8 mouse cellular contexts compared by ENCODE assay signal in the genomic region with DNA sequence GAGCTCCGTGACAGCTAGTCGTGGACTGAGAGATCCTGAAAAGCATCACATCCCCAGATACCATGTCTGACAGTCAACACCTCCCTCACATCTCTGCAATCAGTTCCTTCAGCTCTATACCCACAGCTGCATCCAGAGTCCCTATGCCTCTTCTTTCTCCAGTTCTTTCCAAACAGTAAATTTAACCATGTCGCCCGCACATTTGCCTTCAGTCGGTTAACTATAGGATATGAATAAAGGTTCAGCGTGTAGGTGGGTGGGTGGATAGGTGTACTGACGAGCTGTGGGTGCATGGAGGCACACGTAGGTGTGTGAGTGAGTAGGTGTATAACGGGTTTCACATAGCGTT. TPM values are rescaled to one million over a fixed set of nuclear protein-coding genes. Genes with fewer than 3 reads are reported as not detected.
DNase-seq lines count a peak whose midpoint lies in the region; ATAC-seq and TF ChIP-seq lines count a peak whose summit lies in the region.

No protein-coding gene starts in this region.

- H3K36me3 ChIP-seq in heart, embryonic 14.5 days (ENCODE audit: control insufficient read depth, insufficient read depth, low read length) = no peaks in the 10 kb centered on the region
- H3K36me3 ChIP-seq in ES-Bruce4 (ENCODE audit: control insufficient read depth, insufficient read depth, low read length, poor library complexity, severe bottlenecking) = no peaks in the 10 kb centered on the region
- no peaks in the 10 kb centered on the region for H3K36me3 ChIP-seq in hindbrain, embryonic 12.5 days
- no peaks in the 10 kb centered on the region for H3K36me3 ChIP-seq in midbrain, embryonic 11.5 days (ENCODE audit: control insufficient read depth, insufficient read depth, low read length)

- no peak for DNase-seq in heart, postnatal 4 days
- DNase-seq in midbrain, embryonic 11.5 days (ENCODE audit: low spot score, missing footprints) = no peak
- no peak for DNase-seq in left cerebral cortex, postnatal 10 days (ENCODE audit: extremely low spot score in 1 of 2, low spot score in 2 of 2)
- DNase-seq in spleen, adult 12 weeks (ENCODE audit: low spot score) = no peak
- DNase-seq in adrenal gland, adult (ENCODE audit: inconsistent age in 2 of 2, low spot score in 1 of 2) = no peak

- no peaks in the 10 kb centered on the region for H3K27me3 ChIP-seq in heart, embryonic 14.5 days (ENCODE audit: control insufficient read depth, insufficient read depth, low read length)
- H3K27me3 ChIP-seq in ES-Bruce4 (ENCODE audit: control insufficient read depth, insufficient read depth, low read length, poor library complexity, severe bottlenecking) = no peaks in the 10 kb centered on the region
- H3K27me3 ChIP-seq in hindbrain, embryonic 12.5 days = peaks cover 11% of the 10 kb centered on the region; the same call in 1 of the 2 replicates
- no peaks in the 10 kb centered on the region for H3K27me3 ChIP-seq in midbrain, embryonic 11.5 days (ENCODE audit: control insufficient read depth, insufficient read depth, low read length)

- no peak for TF ChIP-seq POLR2A in ES-Bruce4 (IDR thresholded peaks at IDR 0.05; ENCODE audit: insufficient read depth, low read length)

- peak overlapping the region; percentile 96 for H3K9ac ChIP-seq in heart, embryonic 14.5 days (ENCODE audit: low read length)
- H3K9ac ChIP-seq in ES-Bruce4 (ENCODE audit: low read depth, poor library complexity, severe bottlenecking) = peak overlapping the region; percentile 61; the same call in 1 of the 2 replicates
- peak overlapping the region; percentile 95 for H3K9ac ChIP-seq in hindbrain, embryonic 12.5 days
- peak overlapping the region; percentile 94 for H3K9ac ChIP-seq in midbrain, embryonic 11.5 days (ENCODE audit: low read length)

- WGBS in heart, embryonic 14.5 days = 74% methylated on average over 10 of the region's 10 CpGs
- 82% methylated on average over 10 of the region's 10 CpGs for WGBS in hindbrain, embryonic 12.5 days
- WGBS in midbrain, embryonic 11.5 days = 84% methylated on average over 10 of the region's 10 CpGs

- no peaks in the 10 kb centered on the region for H3K9me3 ChIP-seq in heart, embryonic 14.5 days (ENCODE audit: control insufficient read depth, low read length)
- H3K9me3 ChIP-seq in ES-Bruce4 (replicated peaks; ENCODE audit: control insufficient read depth, insufficient read depth, low read length, poor library complexity, severe bottlenecking) = no peaks in the 10 kb centered on the region
- H3K9me3 ChIP-seq in hindbrain, embryonic 12.5 days (replicated peaks) = no peaks in the 10 kb centered on the region
- no peaks in the 10 kb centered on the region for H3K9me3 ChIP-seq in midbrain, embryonic 11.5 days (ENCODE audit: control insufficient read depth, low read length)

- no peak for TF ChIP-seq CTCF in ES-Bruce4 (IDR thresholded peaks at IDR 0.05; ENCODE audit: low read depth, low read length)

- peak overlapping the region in 1 of 2 experiments; percentile 84; a peak in 1 of 4 replicates for H3K27ac ChIP-seq in heart, embryonic 14.5 days (replicated peaks in 1 of 2; ENCODE audit: control insufficient read depth in 1 of 2, insufficient read depth in 1 of 2, low read depth in 2 of 2, low read length in 2 of 2)
- H3K27ac ChIP-seq in ES-Bruce4 (ENCODE audit: insufficient read depth, low read length) = no peak overlapping the region
- H3K27ac ChIP-seq in hindbrain, embryonic 12.5 days = peak overlapping the region; percentile 91
- no peak overlapping the region; the same call in 1 of the 2 replicates for H3K27ac ChIP-seq in midbrain, embryonic 11.5 days (ENCODE audit: low read depth, low read length)

- peak overlapping the region in 1 of 2 experiments; percentile 76; a peak in 2 of 4 replicates for H3K4me3 ChIP-seq in heart, embryonic 14.5 days (ENCODE audit: control insufficient read depth in 1 of 2, insufficient read depth in 1 of 2, low read depth in 1 of 2, low read length in 2 of 2)
- no peak overlapping the region; the same call in 1 of the 2 replicates for H3K4me3 ChIP-seq in ES-Bruce4 (ENCODE audit: low read depth, low read length)
- peak overlapping the region; percentile 73 for H3K4me3 ChIP-seq in hindbrain, embryonic 12.5 days
- peak overlapping the region; percentile 69 for H3K4me3 ChIP-seq in midbrain, embryonic 11.5 days (ENCODE audit: low read depth, low read length)

- peak overlapping the region; percentile 88 for H3K4me2 ChIP-seq in heart, embryonic 14.5 days (ENCODE audit: low read length)
- H3K4me2 ChIP-seq in hindbrain, embryonic 12.5 days (replicated peaks) = peak overlapping the region; percentile 88
- H3K4me2 ChIP-seq in midbrain, embryonic 11.5 days = peak overlapping the region; percentile 96

- no peak for ATAC-seq in heart, embryonic 14.5 days (ENCODE audit: insufficient number of reproducible peaks, insufficient read depth, low FRiP score, low read depth)
- no peak for ATAC-seq in hindbrain, embryonic 12.5 days (ENCODE audit: low FRiP score)
- no peak for ATAC-seq in midbrain, embryonic 11.5 days (ENCODE audit: low FRiP score)

- H3K4me1 ChIP-seq in heart, embryonic 14.5 days (ENCODE audit: control insufficient read depth in 2 of 2, insufficient read depth in 2 of 2, low read length in 2 of 2) = peaks cover 11 to 12% of the 10 kb centered on the region in 2 experiments
- H3K4me1 ChIP-seq in ES-Bruce4 (ENCODE audit: control insufficient read depth, insufficient read depth, low read length) = no peaks in the 10 kb centered on the region
- H3K4me1 ChIP-seq in hindbrain, embryonic 12.5 days = peaks cover 15% of the 10 kb centered on the region
- peaks cover 12% of the 10 kb centered on the region for H3K4me1 ChIP-seq in midbrain, embryonic 11.5 days (ENCODE audit: control insufficient read depth, insufficient read depth, low read length)

- TF ChIP-seq EP300 in ES-Bruce4 (IDR thresholded peaks at IDR 0.05; ENCODE audit: insufficient read depth, low read depth, low read length) = no peak

- intact Hi-C loops in left cerebral cortex, postnatal 10 days (cut with DNase I) = no loop called here

RNA-seq across cellular contexts. Expression of gene Zbtb42, which starts 15.5 kb away (rescaled TPM):
- polyA plus RNA-seq in heart, embryonic 14.5 days (2014; fragmentation: Nextera tagmentation; extraction: Ambion mirVana) = 5.3 and 6.7 TPM in 2 replicates
- 10 to 100 TPM in 1 of 2 experiments, 1 to 10 TPM in 1; 10.0 to 10.1 TPM for total RNA-seq in heart, postnatal 4 days (2021)
- polyA plus RNA-seq in ES-Bruce4 (2011; ENCODE audit: insufficient read depth, insufficient read length, low read depth, missing spikeins) = 2.2 and 5.0 TPM in 2 replicates
- 5.8 and 7.5 TPM in 2 replicates for polyA plus RNA-seq in hindbrain, embryonic 12.5 days (2016; fragmentation: Nextera tagmentation; extraction: Ambion mirVana)
- 4.8 and 5.1 TPM in 2 replicates for polyA plus RNA-seq in midbrain, embryonic 11.5 days (2014; fragmentation: Nextera tagmentation; extraction: Ambion mirVana)
- under 1 TPM; 0.28 to 0.34 TPM for total RNA-seq in left cerebral cortex, postnatal 10 days (2021)

RNA-seq across cellular contexts. Expression of gene Akt1, which starts 19.4 kb away (rescaled TPM):
- 163 and 182 TPM in 2 replicates for polyA plus RNA-seq in heart, embryonic 14.5 days (2014; fragmentation: Nextera tagmentation; extraction: Ambion mirVana)
- 100 to 1,000 TPM; 352 to 392 TPM for total RNA-seq in heart, postnatal 4 days (2021)
- polyA plus RNA-seq in ES-Bruce4 (2011; ENCODE audit: insufficient read depth, insufficient read length, low read depth, missing spikeins) = 70.4 and 78.0 TPM in 2 replicates
- polyA plus RNA-seq in hindbrain, embryonic 12.5 days (2016; fragmentation: Nextera tagmentation; extraction: Ambion mirVana) = 154 and 156 TPM in 2 replicates
- polyA plus RNA-seq in midbrain, embryonic 11.5 days (2014; fragmentation: Nextera tagmentation; extraction: Ambion mirVana) = 62.5 and 82.6 TPM in 2 replicates
- 100 to 1,000 TPM; 166 to 169 TPM for total RNA-seq in left cerebral cortex, postnatal 10 days (2021)

RNA-seq across cellular contexts. Expression of gene Cep170b, which starts 26.2 kb away (rescaled TPM):
- polyA plus RNA-seq in heart, embryonic 14.5 days (2014; fragmentation: Nextera tagmentation; extraction: Ambion mirVana) = 5.0 and 6.1 TPM in 2 replicates
- total RNA-seq in heart, postnatal 4 days (2021) = 10 to 100 TPM; 13.1 to 14.1 TPM
- 102 and 104 TPM in 2 replicates for polyA plus RNA-seq in ES-Bruce4 (2011; ENCODE audit: insufficient read depth, insufficient read length, low read depth, missing spikeins)
- polyA plus RNA-seq in hindbrain, embryonic 12.5 days (2016; fragmentation: Nextera tagmentation; extraction: Ambion mirVana) = 28.3 and 28.5 TPM in 2 replicates
- 5.2 and 5.5 TPM in 2 replicates for polyA plus RNA-seq in midbrain, embryonic 11.5 days (2014; fragmentation: Nextera tagmentation; extraction: Ambion mirVana)
- 100 to 1,000 TPM; 222 to 234 TPM for total RNA-seq in left cerebral cortex, postnatal 10 days (2021)

RNA-seq across cellular contexts. Expression of gene Siva1, which starts 49.6 kb away (rescaled TPM):
- polyA plus RNA-seq in heart, embryonic 14.5 days (2014; fragmentation: Nextera tagmentation; extraction: Ambion mirVana) = 136 and 153 TPM in 2 replicates
- 10 to 100 TPM; 39.9 to 43.2 TPM for total RNA-seq in heart, postnatal 4 days (2021)
- polyA plus RNA-seq in ES-Bruce4 (2011; ENCODE audit: insufficient read depth, insufficient read length, low read depth, missing spikeins) = 103 and 104 TPM in 2 replicates
- 100 and 124 TPM in 2 replicates for polyA plus RNA-seq in hindbrain, embryonic 12.5 days (2016; fragmentation: Nextera tagmentation; extraction: Ambion mirVana)
- polyA plus RNA-seq in midbrain, embryonic 11.5 days (2014; fragmentation: Nextera tagmentation; extraction: Ambion mirVana) = 182 and 230 TPM in 2 replicates
- total RNA-seq in left cerebral cortex, postnatal 10 days (2021) = 10 to 100 TPM; 14.3 to 15.5 TPM
